Mouse (Mus musculus): Measurements from ENCODE around the gene Crisp4. TPM values are rescaled to one million over a fixed set of nuclear protein-coding genes. Genes with fewer than 3 reads are reported as not detected.

Gene Crisp4
- polyA plus RNA-seq, 1 experiment from 2014 or later, result not detected

DNA sequence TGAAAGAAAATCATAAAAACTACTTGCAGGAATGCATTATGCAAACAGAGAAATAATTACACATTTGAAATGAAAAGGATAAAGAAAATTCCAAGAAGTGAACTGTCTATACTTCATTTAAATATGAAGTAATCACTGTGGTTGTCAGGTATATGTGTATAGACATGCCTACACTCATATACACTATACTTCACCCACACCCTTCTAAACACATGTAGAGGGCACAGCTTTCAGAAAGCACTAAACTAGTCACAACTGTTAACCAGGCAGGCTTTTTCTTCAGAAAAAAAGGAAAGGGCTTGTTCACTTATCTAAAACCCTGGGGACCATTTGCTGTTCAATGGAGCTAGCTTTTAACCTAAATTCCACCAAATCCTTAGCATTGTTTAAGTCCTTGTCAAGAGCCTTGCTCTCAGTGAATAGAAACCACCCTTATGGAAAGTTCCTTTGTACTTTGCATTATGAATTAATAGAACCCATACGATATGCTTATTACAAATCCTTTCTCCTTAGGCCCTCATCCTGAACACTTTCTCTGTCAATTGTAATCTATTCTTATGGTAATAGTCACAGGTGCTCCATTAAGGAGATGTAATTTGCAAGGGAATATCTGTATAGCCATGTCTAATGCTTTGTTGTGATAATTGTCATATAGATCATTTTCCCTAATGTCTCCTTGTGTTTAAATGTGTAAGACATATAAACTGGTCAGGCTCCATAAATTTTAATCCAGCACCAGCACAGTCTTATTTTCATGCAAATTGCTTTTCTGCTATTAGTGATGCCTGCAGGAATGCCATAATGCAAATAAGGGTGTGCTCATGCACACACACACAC lies 40.5 kb downstream of the Crisp4 start:
- 20% methylated on average over 1 of the region's 1 CpGs for WGBS
- Histone ChIP-seq H3K9me3 (replicated peaks) (no peaks in the 10 kb centered on the region), H3K4me1 (no peaks in the 10 kb centered on the region), H3K4me2 (no peak overlapping the region), H3K36me3 (ENCODE audit: poor library complexity, severe bottlenecking) (no peaks in the 10 kb centered on the region), H3K9ac (no peak overlapping the region), H3K4me3 (no peak overlapping the region), H3K27me3 (no peaks in the 10 kb centered on the region), H3K27ac (no peak overlapping the region)
- ATAC-seq, result peak; percentile 50; the same call in 1 of the 2 replicates

Other genes with a start within 250 kb of the Crisp4 start
- gene Defb18, start 91.5 kb upstream of the Crisp4 start, polyA plus RNA-seq (2015; fragmentation: Nextera tagmentation; extraction: Ambion mirVana), result not detected in 2 replicates
- not detected in 2 replicates for gene Defb41, start 119.2 kb upstream of the Crisp4 start, polyA plus RNA-seq (2015; fragmentation: Nextera tagmentation; extraction: Ambion mirVana)